Mouse (Mus musculus) adrenal gland, postnatal 4 days (tissue): ENCODE data around the gene 4930402K13Rik. TPM values are rescaled to one million over a fixed set of nuclear protein-coding genes. Genes with fewer than 3 reads are reported as not detected.
A peak's percentile ranks its signal among the peaks of the same experiment; 100 is the strongest.
"Not testable (repeated sequence)": the region's sequence is repeated elsewhere in the genome, so short reads cannot be mapped to it uniquely, and the experiment has no call there.

Source experiments
- DNase-seq, 2 experiments: peaks; one replicate each; pipeline ENCODE4 v3.0.0; 2021 to 2022; ENCODE audit warnings: low spot score in 2 of 2, mixed read lengths in 2 of 2
- long read RNA-seq, 2 experiments: library from polyadenylated mRNA; stranded (forward); transcript quantifications; one replicate each; pipeline ENCODE4 v2.0.0; 2021
- total RNA-seq, 2 experiments: library from RNA; stranded (reverse); gene quantifications; 2 replicates each; pipeline ENCODE4 v1.2.3; 2021

The 4930402K13Rik gene
- not detected for total RNA-seq
- long read RNA-seq, experiment 1: 0 reads
- long read RNA-seq, experiment 2: 0 reads

DNA sequence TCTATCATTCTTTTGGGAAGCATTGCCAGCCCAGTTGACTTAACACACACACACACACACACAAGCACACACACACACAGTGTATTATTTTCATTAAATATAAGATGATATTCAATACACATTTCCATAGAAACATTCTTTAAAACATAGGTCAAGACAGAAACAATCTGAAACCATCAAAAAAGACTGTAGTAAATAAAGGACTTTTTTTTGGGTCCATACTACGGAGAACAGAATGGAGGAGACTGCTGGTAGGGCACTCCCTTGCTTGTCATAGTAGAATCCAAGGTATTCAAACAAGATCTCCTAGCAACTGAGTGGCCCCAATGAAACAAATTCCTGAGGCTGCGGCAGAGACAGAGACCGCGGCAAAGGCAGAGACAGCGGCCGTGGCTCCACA is at the start of gene 4930402K13Rik:
Gene 4930402K13Rik (plus strand): TSS at position 301 of the 400 bp plus-strand sequence.
- DNase-seq: no peak

DNA sequence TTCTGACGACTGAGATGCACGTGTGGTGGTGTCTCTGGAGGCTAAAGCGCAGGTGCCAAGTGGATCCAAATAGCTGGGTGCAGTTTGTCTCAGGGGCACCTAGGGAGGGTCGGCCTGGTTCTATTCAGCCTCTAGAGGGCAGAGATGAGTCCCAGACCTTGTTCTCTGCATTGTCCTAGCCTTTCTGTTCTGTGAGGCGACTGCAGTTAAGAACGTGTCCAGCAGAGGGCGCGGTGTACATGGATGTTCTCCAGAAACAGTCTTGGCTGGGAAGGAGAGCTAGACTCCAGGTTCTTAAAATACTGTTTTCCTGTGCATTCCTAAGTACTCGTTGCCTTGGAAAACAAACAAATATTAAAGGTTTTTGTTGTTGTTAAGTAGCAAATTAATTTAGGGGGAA is 43.4 kb upstream of the 4930402K13Rik start:
- peak in 1 of 2 experiments; percentile 45 for DNase-seq

DNA sequence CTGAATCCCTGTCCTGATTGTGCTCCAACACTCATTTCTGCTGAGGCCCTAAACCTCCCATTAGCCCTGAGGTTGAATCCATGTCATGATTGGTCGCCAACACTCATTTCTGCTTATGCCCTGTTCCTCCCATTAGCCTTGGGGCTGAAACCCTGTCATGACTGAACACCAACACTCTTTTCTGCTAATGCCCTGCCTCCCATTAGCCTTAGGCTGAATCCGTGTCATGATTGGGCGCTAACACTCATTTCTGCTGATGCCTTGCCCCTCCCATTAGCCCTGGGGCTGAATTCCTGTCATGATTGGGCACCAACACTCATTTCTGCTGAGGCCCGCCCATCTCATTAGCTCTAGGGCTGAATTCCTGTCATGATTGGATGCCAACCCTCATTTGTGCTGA is 42.3 kb upstream of the 4930402K13Rik start:
- no peak for DNase-seq

DNA sequence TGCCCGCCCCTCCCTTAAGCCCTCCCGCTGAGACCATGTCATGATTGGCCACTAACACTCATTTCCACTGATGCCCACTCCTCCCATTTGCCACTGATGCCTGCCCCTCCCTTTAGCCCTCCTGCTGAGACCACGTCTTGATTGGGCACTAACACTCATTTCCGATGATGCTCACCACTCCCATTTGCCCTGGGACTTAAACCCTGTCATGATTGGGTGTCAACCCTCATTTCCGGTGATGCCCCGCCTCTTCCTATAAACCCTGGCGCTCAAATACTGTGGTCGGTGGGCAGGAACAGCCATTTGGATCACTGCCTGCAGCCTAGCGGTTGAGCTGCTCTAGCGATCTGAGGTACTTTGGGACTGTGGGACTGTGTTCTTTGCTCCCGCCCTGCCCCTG is 41.6 kb upstream of the 4930402K13Rik start, which contains the start of gene Fthl17f:
Gene Fthl17f (plus strand): TSS at position 301 of the 400 bp plus-strand sequence.
- not testable (repeated sequence) for DNase-seq

DNA sequence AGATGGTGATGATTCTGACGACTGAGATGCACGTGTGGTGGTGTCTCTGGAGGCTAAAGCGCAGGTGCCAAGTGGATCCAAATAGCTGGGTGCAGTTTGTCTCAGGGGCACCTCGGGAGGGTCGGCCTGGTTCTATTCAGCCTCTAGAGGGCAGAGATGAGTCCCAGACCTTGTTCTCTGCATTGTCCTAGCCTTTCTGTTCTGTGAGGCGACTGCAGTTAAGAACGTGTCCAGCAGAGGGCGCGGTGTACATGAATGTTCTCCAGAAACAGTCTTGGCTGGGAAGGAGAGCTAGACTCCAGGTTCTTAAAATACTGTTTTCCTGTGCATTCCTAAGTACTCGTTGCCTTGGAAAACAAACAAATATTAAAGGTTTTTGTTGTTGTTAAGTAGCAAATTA is 26.7 kb upstream of the 4930402K13Rik start:
- peak in 1 of 2 experiments; percentile 20 for DNase-seq

DNA sequence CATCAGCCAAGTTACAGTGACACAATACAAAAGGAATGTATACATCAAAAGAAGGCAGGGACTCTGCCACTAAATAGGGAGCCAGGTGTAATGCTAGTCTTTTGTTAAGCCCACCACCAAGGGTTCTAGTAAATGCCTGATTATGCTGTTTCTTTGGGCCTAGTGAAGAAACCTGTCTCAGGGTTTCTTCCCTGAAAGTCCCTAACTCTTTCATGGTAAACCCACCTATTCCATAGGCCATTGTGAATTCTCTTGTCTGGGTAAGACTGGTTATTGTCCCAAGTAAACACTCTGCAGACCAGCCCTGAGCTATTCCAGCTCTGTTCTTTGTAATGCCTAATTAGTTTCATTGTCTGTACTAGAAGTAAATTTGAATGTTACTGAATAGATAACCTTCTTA is 9.3 kb upstream of the 4930402K13Rik start:
- not testable (repeated sequence) for DNase-seq

DNA sequence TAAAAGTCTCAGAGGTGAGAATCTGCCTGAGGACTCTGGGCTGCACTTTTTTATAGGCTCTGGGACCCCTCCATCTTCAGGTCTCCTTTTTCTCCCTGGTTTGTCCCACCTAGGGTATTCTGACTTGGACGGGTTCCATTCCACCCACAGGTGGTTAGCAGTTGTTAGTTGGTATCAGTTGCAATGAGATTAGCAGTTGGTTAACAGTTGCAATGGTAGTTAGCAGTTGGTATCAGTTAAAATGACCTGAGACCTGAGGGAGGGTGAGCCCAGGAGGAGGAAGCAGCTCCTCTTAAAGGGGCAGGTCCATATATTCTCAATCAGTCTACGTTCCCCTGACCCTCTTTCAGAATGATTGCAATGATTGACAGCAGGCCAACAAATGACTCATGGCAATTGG is 6.0 kb downstream of the 4930402K13Rik start:
- DNase-seq: no peak

DNA sequence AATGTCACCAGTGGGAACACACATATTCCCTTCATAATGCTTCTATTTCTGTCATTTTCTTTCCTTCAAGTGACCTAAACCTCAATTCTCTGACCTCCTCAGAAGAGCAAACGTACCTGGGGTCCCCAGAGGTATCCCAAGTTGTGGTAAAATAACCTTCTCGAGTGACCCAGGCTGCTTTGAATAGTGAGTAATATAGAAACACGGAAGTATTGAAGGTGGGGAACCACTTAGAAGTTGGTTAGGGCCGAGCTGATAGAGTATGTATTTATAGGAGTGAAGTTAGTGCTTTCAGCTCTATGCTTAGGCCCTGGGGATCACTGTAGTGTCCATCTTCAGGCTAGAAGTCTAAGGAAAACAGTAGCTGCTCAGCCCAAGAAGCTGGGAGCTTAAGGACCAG is 20.6 kb downstream of the 4930402K13Rik start:
- DNase-seq: no peak

DNA sequence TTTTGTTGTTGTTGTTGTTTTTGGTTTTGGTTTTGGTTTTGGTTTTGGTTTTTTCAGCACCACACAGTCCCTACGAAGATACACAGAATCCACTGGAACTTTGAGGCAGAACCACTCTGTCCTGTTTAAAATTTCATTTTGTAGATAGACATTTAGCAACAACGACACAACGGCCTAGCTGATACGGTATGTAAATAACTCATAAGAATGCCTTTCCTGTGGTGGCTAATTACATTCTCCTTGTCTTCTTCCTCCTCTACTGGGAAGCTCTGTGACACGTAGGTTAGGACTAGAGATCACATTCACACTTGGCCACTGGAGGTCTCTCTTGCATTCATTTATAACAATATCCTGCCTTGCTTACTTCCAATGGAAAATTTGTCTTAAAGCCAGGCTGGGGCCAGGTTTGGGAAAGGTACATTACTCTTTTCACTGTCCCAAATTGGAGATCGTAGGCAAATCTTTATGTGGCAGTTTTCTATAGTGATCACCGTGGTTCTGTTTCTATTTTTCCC is 24.0 kb downstream of the 4930402K13Rik start:
- DNase-seq: no peak

DNA sequence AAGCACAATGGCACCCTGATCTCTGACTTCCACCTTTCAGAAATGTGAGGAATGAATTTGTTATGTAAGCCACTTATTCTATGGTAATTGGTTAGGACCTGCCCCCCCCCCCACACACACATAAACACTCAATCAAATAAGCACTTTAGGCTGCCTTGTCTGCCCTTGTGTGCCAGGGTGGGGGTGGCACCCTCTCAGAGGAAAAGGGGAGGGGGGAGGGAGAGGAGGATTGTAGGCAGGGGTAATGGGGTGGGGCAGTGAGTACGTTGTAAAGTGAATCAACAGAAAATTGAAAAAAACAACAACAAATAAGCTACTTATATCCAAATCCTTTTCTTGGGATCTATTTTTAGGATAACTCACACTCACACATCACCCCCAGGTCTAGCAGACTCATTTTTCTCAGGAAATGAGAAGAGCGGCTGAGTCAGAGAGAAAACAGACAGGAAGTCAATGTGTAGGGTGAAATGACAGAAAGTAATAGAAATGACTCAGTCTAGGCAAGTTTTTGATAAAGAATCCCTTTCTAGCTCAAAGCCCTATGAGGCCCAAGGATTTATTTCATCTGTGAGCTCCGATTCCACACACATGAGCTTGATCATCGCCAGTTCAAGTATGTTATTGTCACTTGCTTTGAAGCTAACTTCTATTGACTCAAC is 35.1 kb downstream of the 4930402K13Rik start:
- no peak for DNase-seq

DNA sequence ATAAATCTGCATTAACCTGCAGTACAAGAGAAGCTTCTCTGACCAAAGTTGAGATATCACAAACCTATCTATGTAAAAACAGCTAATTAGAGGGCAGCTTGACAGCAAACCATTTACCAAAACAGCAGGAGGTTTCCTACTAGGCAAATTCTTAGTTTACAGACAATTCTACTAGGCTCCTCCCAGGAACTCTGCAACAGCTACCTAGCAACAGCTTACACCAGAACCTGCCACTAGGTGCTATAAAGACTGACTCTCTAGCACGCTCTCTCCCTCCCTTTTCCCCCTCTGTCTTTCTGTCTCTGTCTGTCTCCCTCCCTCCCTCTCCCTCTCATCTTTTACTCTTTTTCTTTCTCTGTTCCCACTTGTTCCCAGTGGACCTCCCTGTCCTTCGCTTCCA is 38.3 kb downstream of the 4930402K13Rik start:
- no peak for DNase-seq

Other genes starting within 250 kb of the 4930402K13Rik start
- gene Gm5751, start 230.3 kb upstream of the 4930402K13Rik start, total RNA-seq: not detected
- gene B630019K06Rik, start 212.2 kb upstream of the 4930402K13Rik start, total RNA-seq: 10 to 100 TPM; 12.7 to 15.0 TPM
- not detected for gene Fthl17b, start 141.6 kb upstream of the 4930402K13Rik start, total RNA-seq
- gene Fthl17c, start 128.0 kb upstream of the 4930402K13Rik start, total RNA-seq: not detected
- not detected for gene Fthl17d, start 117.8 kb upstream of the 4930402K13Rik start, total RNA-seq
- not detected for gene Fthl17e, start 71.1 kb upstream of the 4930402K13Rik start, total RNA-seq
- not detected for gene Fthl17f, start 41.5 kb upstream of the 4930402K13Rik start, total RNA-seq
- 1 to 10 TPM; 2.1 to 2.6 TPM for gene Lancl3, start 95.3 kb downstream of the 4930402K13Rik start, total RNA-seq
- not detected for gene Gm14862, start 152.3 kb downstream of the 4930402K13Rik start, total RNA-seq
- 1 to 10 TPM; 3.0 to 3.4 TPM for gene Xk, start 168.2 kb downstream of the 4930402K13Rik start, total RNA-seq
- gene H2al1m, start 179.2 kb downstream of the 4930402K13Rik start, total RNA-seq: 1 to 10 TPM in 1 of 2 experiments, not detected in 1; 1.1 TPM
- gene H2al1k, start 246.1 kb downstream of the 4930402K13Rik start, total RNA-seq: not detected